Mouse (Mus musculus) gastrocnemius, postnatal 25 days (tissue): ENCODE data around the gene Wasf2. TPM values are rescaled to one million over a fixed set of nuclear protein-coding genes. Genes with fewer than 3 reads are reported as not detected.
A peak's percentile ranks its signal among the peaks of the same experiment; 100 is the strongest.

Experiments
- DNase-seq: peaks from one replicate; pipeline ENCODE4 v3.0.0; 2022
- microRNA-seq, 2 experiments: library from miRNA; unstranded; fragments of <30 nt; microRNA quantifications; one replicate each; pipeline ENCODE4 v1.2.0; 2021; ENCODE audit warnings: borderline replicate concordance in 2 of 2
- total RNA-seq, 2 experiments: library from RNA; stranded (reverse); gene quantifications; 1 replicate in 1 of 2; 2 replicates in 1 of 2; pipeline ENCODE4 v1.2.3; 2021

Gene Wasf2
- total RNA-seq, 2 experiments from 2014 or later = 33.8 to 39.7 TPM

- peak; percentile 95 for DNase-seq
These were observed 110.2 kb downstream of the Wasf2 start, which contains the start of gene Map3k6 for GRCm38 (mm10) chr4:133240490-133240921. Gene Map3k6, plus strand, starts transcription at chr4:133240818.

- peak; percentile 90 for DNase-seq
These were observed 110.9 kb downstream of the Wasf2 start for GRCm38 (mm10) chr4:133240934-133241908.

- no peak for DNase-seq
These were observed 111.6 kb downstream of the Wasf2 start for GRCm38 (mm10) chr4:133241910-133242309.

GRCm38 (mm10) chr4:133242710-133243109 is 112.4 kb downstream of the Wasf2 start:
- no peak for DNase-seq

- no peak for DNase-seq
These were observed 113.2 kb downstream of the Wasf2 start for GRCm38 (mm10) chr4:133243538-133243937.

GRCm38 (mm10) chr4:133244289-133244688 is 114.0 kb downstream of the Wasf2 start:
- no peak for DNase-seq

- peak; percentile 68 for DNase-seq
These were observed 116.8 kb downstream of the Wasf2 start for GRCm38 (mm10) chr4:133247072-133247471.

- DNase-seq = no peak
These were observed 117.6 kb downstream of the Wasf2 start for GRCm38 (mm10) chr4:133247806-133248449.

Small RNAs within 50 kb of the gene (microRNA-seq; reads per million reads assigned to microRNA genes)
- gene Mir7017 = 0.53 to 0.74 reads per million in 2 experiments

Other genes starting within 250 kb of the Wasf2 start
- 10 to 100 TPM; 20.7 to 23.3 TPM for gene Stx12, start 246.0 kb upstream of the Wasf2 start, total RNA-seq
- 10 to 100 TPM; 19.8 to 23.0 TPM for gene Fam76a, start 207.9 kb upstream of the Wasf2 start, total RNA-seq
- gene Fgr, start 156.4 kb upstream of the Wasf2 start, total RNA-seq = under 1 TPM in 1 of 2 experiments, not detected in 1; 0.43 TPM
- 10 to 100 TPM; 29.3 to 32.8 TPM for gene Ahdc1, start 119.2 kb upstream of the Wasf2 start, total RNA-seq
- not detected for gene Cd164l2, start 81.6 kb downstream of the Wasf2 start, total RNA-seq
- not detected for gene Gpr3, start 82.0 kb downstream of the Wasf2 start, total RNA-seq
- gene Map3k6, start 110.3 kb downstream of the Wasf2 start, total RNA-seq = 10 to 100 TPM in 1 of 2 experiments, 1 to 10 TPM in 1; 5.8 to 12.5 TPM
- gene Sytl1, start 132.6 kb downstream of the Wasf2 start, total RNA-seq = under 1 TPM; 0.29 to 0.36 TPM
- gene Tmem222, start 147.3 kb downstream of the Wasf2 start, total RNA-seq = 10 to 100 TPM; 20.8 to 23.5 TPM
- 10 to 100 TPM; 76.3 to 85.0 TPM for gene Wdtc1, start 223.0 kb downstream of the Wasf2 start, total RNA-seq
- gene Slc9a1, start 239.2 kb downstream of the Wasf2 start, total RNA-seq = 1 to 10 TPM; 8.0 to 9.1 TPM